Mouse (Mus musculus): ENCODE data around the gene Psmb6. TPM values are rescaled to one million over a fixed set of nuclear protein-coding genes. Genes with fewer than 3 reads are reported as not detected.

The Psmb6 gene
- polyA plus RNA-seq, 1 experiment from 2014 or later, result 614 TPM

DNA sequence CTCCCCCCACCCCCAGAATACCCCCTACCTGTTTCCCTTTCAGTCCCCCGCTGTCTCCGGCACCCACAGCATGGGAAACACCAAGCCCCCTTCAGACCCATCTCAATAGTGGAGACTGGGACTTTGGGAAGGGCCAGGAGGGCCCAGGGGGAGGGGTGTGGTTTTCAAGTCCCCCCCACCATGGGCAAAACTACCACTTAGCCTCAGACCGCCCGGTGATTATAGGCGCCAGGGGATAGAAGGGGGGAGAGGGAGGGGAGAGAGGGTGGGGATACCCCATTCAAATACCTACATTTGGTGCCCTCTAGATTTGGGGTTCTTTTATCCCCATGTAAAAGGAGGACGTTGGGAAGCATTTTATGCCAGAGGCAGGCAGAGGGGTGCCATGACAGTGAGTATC lies 7.7 kb downstream of the Psmb6 start, which contains the start of gene Gm40193:
Gene Gm40193 (minus strand): TSS at position 101 of the 400 bp plus-strand sequence.
- ATAC-seq (ENCODE audit: insufficient read depth, low FRiP score), result no peak
- WGBS, result 79% methylated on average over 6 of the region's 6 CpGs

GRCm38 (mm10) chr11:70539423-70539822 lies 14.3 kb downstream of the Psmb6 start:
- no peaks in the 10 kb centered on the region for H3K27me3 ChIP-seq (ENCODE audit: control insufficient read depth, insufficient read depth, low read length)
- H3K9ac ChIP-seq (ENCODE audit: low read length), result peak overlapping the region; percentile 78
- H3K27ac ChIP-seq (ENCODE audit: low read length), result peak overlapping the region; percentile 71; the same call in 1 of the 2 replicates
- H3K36me3 ChIP-seq (ENCODE audit: control insufficient read depth, insufficient read depth, low read length), result no peaks in the 10 kb centered on the region
- H3K4me1 ChIP-seq (ENCODE audit: control insufficient read depth, insufficient read depth, low read length), result peaks cover 7% of the 10 kb centered on the region
- 11% methylated on average over 9 of the region's 9 CpGs for WGBS
- no peaks in the 10 kb centered on the region for H3K9me3 ChIP-seq (replicated peaks; ENCODE audit: control insufficient read depth, low read length)
- ATAC-seq (ENCODE audit: insufficient read depth, low FRiP score), result no peak
- peak overlapping the region; percentile 82 for H3K4me2 ChIP-seq (ENCODE audit: low read depth, low read length)
- H3K4me3 ChIP-seq (replicated peaks; ENCODE audit: low read length), result peak overlapping the region; percentile 54

More for the DNA sequence above, 7.7 kb downstream of the Psmb6 start, which contains the start of gene Gm40193:
- H3K36me3 ChIP-seq (ENCODE audit: control insufficient read depth, insufficient read depth, low read length), result peaks cover 5% of the 10 kb centered on the region; the same call in 1 of the 2 replicates
- H3K27ac ChIP-seq (ENCODE audit: low read length), result no peak within 1 kb of the TSS
- no peaks in the 10 kb centered on the region for H3K9me3 ChIP-seq (replicated peaks; ENCODE audit: control insufficient read depth, low read length)
- no peak within 1 kb of the TSS for H3K4me3 ChIP-seq (replicated peaks; ENCODE audit: low read length)
- no peaks in the 10 kb centered on the region for H3K27me3 ChIP-seq (ENCODE audit: control insufficient read depth, insufficient read depth, low read length)
- no peaks in the 10 kb centered on the region for H3K4me1 ChIP-seq (ENCODE audit: control insufficient read depth, insufficient read depth, low read length)
- no peak within 1 kb of the TSS for H3K9ac ChIP-seq (ENCODE audit: low read length)
- H3K4me2 ChIP-seq (ENCODE audit: low read depth, low read length), result no peak within 1 kb of the TSS

- Histone ChIP-seq H3K4me2 (ENCODE audit: low read depth, low read length) (peak within 1 kb of the TSS; percentile 82), H3K27me3 (ENCODE audit: control insufficient read depth, insufficient read depth, low read length) (no peaks in the 10 kb centered on the region), H3K4me1 (ENCODE audit: control insufficient read depth, insufficient read depth, low read length) (peaks cover 7% of the 10 kb centered on the region), H3K4me3 (replicated peaks; ENCODE audit: low read length) (peak within 1 kb of the TSS; percentile 54), H3K9me3 (replicated peaks; ENCODE audit: control insufficient read depth, low read length) (no peaks in the 10 kb centered on the region), H3K9ac (ENCODE audit: low read length) (peak within 1 kb of the TSS; percentile 78), H3K36me3 (ENCODE audit: control insufficient read depth, insufficient read depth, low read length) (no peaks in the 10 kb centered on the region), H3K27ac (ENCODE audit: low read length) (peak within 1 kb of the TSS; percentile 71)
- ATAC-seq (ENCODE audit: insufficient read depth, low FRiP score), result peak; percentile 98
- WGBS, result under 1% methylated on average over 63 of the region's 65 CpGs
Observed at GRCm38 (mm10) chr11:70539877-70540587, 14.9 kb downstream of the Psmb6 start, which contains the start of gene Pld2. TSS of gene Pld2 (plus strand) at chr11:70540064.

- ATAC-seq (ENCODE audit: insufficient read depth, low FRiP score), result no peak
- Histone ChIP-seq H3K27me3 (ENCODE audit: control insufficient read depth, insufficient read depth, low read length) (no peaks in the 10 kb centered on the region), H3K36me3 (ENCODE audit: control insufficient read depth, insufficient read depth, low read length) (no peaks in the 10 kb centered on the region), H3K9me3 (replicated peaks; ENCODE audit: control insufficient read depth, low read length) (no peaks in the 10 kb centered on the region), H3K4me1 (ENCODE audit: control insufficient read depth, insufficient read depth, low read length) (peaks cover 7% of the 10 kb centered on the region), H3K27ac (ENCODE audit: low read length) (peak overlapping the region; percentile 71; the same call in 1 of the 2 replicates), H3K4me3 (replicated peaks; ENCODE audit: low read length) (peak overlapping the region; percentile 54), H3K4me2 (ENCODE audit: low read depth, low read length) (peak overlapping the region; percentile 82), H3K9ac (ENCODE audit: low read length) (peak overlapping the region; percentile 78)
- WGBS, result 84% methylated on average over 7 of the region's 7 CpGs
Observed at GRCm38 (mm10) chr11:70540928-70541327, 15.8 kb downstream of the Psmb6 start.

DNA sequence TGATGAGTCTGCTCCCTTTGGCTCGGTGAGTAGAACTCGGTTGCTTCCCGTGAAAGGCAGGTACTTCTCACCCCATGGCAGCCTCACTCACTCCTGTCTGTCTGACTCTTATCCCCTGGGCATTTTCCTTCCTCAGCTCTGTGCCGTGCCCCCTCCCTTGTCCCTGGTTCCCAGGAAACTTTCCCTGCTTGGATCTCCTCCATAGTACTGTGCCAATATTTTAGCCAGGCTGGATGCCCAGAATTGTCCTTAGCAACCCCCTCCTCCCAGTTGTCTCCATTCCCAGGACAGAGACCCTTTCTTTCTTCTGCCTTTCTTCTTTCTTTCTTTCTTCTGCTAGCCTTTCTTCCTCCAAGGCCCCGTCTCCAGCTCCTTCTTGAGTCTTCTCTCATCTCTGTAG lies 16.2 kb downstream of the Psmb6 start:
- peak overlapping the region; percentile 78; the same call in 1 of the 2 replicates for H3K9ac ChIP-seq (ENCODE audit: low read length)

DNA sequence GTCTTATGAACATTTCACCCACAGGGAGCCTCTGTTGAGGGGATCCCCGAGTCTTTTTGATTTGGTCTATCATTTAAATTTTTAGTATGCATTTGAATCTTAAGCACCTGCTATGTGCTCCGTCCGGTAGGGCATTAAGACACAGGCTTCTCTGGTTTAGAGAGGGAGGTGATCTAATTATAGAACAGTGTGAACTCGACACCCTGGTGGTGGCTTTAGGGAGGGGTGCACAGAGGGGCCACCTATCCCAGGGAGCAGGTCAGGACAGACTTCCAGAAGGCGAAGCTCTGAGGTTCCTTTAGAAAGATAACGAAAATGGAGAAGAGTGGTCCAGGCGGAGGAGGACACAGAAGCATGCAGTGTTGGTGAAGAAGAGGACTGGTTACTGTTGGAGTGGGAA lies 19.3 kb downstream of the Psmb6 start:
- Histone ChIP-seq H3K9ac (ENCODE audit: low read length) (no peak overlapping the region), H3K4me3 (replicated peaks; ENCODE audit: low read length) (no peak overlapping the region), H3K4me1 (ENCODE audit: control insufficient read depth, insufficient read depth, low read length) (peaks cover 7% of the 10 kb centered on the region), H3K36me3 (ENCODE audit: control insufficient read depth, insufficient read depth, low read length) (no peaks in the 10 kb centered on the region), H3K27ac (ENCODE audit: low read length) (no peak overlapping the region), H3K4me2 (ENCODE audit: low read depth, low read length) (no peak overlapping the region), H3K9me3 (replicated peaks; ENCODE audit: control insufficient read depth, low read length) (no peaks in the 10 kb centered on the region), H3K27me3 (ENCODE audit: control insufficient read depth, insufficient read depth, low read length) (no peaks in the 10 kb centered on the region)
- WGBS, result 60% methylated on average over 7 of the region's 7 CpGs
- ATAC-seq (ENCODE audit: insufficient read depth, low FRiP score), result no peak

More for the DNA sequence above, 16.2 kb downstream of the Psmb6 start:
- no peaks in the 10 kb centered on the region for H3K27me3 ChIP-seq (ENCODE audit: control insufficient read depth, insufficient read depth, low read length)
- H3K9me3 ChIP-seq (replicated peaks; ENCODE audit: control insufficient read depth, low read length), result no peaks in the 10 kb centered on the region
- peak overlapping the region; percentile 54; the same call in 1 of the 2 replicates for H3K4me3 ChIP-seq (replicated peaks; ENCODE audit: low read length)
- WGBS, result 67% methylated on average over 5 of the region's 5 CpGs
- ATAC-seq (ENCODE audit: insufficient read depth, low FRiP score), result no peak
- H3K27ac ChIP-seq (ENCODE audit: low read length), result no peak overlapping the region
- H3K4me2 ChIP-seq (ENCODE audit: low read depth, low read length), result peak overlapping the region; percentile 82; the same call in 1 of the 2 replicates
- no peaks in the 10 kb centered on the region for H3K36me3 ChIP-seq (ENCODE audit: control insufficient read depth, insufficient read depth, low read length)
- peaks cover 7% of the 10 kb centered on the region for H3K4me1 ChIP-seq (ENCODE audit: control insufficient read depth, insufficient read depth, low read length)

- ATAC-seq (ENCODE audit: insufficient read depth, low FRiP score), result no peak
- Histone ChIP-seq H3K9ac (ENCODE audit: low read length) (no peak overlapping the region), H3K4me3 (replicated peaks; ENCODE audit: low read length) (no peak overlapping the region), H3K4me1 (ENCODE audit: control insufficient read depth, insufficient read depth, low read length) (no peaks in the 10 kb centered on the region), H3K27me3 (ENCODE audit: control insufficient read depth, insufficient read depth, low read length) (no peaks in the 10 kb centered on the region), H3K4me2 (ENCODE audit: low read depth, low read length) (no peak overlapping the region), H3K9me3 (replicated peaks; ENCODE audit: control insufficient read depth, low read length) (no peaks in the 10 kb centered on the region), H3K27ac (ENCODE audit: low read length) (no peak overlapping the region), H3K36me3 (ENCODE audit: control insufficient read depth, insufficient read depth, low read length) (no peaks in the 10 kb centered on the region)
- WGBS, result 89% methylated on average over 8 of the region's 8 CpGs
Observed at GRCm38 (mm10) chr11:70551526-70551925, 26.4 kb downstream of the Psmb6 start.

DNA sequence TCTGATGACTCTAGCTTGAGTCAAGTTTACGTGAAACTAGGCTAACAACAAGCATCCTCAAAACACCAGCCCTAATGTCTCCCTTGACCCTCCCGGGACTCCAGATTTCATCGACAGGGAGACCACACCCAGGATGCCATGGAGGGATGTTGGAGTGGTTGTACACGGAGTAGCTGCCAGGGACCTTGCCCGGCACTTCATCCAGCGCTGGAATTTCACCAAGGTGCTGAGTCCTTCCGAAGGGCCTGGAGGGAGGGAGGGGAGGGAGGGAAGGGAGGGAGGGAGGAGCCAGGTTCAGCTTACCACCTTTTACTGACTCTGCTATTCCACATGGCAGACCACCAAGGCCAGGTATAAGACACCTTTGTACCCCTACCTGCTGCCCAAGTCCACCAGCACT lies 28.8 kb downstream of the Psmb6 start:
- Histone ChIP-seq H3K9ac (ENCODE audit: low read length) (no peak overlapping the region), H3K4me1 (ENCODE audit: control insufficient read depth, insufficient read depth, low read length) (no peaks in the 10 kb centered on the region), H3K27me3 (ENCODE audit: control insufficient read depth, insufficient read depth, low read length) (no peaks in the 10 kb centered on the region), H3K27ac (ENCODE audit: low read length) (no peak overlapping the region), H3K4me3 (replicated peaks; ENCODE audit: low read length) (no peak overlapping the region), H3K9me3 (replicated peaks; ENCODE audit: control insufficient read depth, low read length) (no peaks in the 10 kb centered on the region), H3K36me3 (ENCODE audit: control insufficient read depth, insufficient read depth, low read length) (no peaks in the 10 kb centered on the region), H3K4me2 (ENCODE audit: low read depth, low read length) (no peak overlapping the region)
- WGBS, result 18% methylated on average over 7 of the region's 7 CpGs
- no peak for ATAC-seq (ENCODE audit: insufficient read depth, low FRiP score)

DNA sequence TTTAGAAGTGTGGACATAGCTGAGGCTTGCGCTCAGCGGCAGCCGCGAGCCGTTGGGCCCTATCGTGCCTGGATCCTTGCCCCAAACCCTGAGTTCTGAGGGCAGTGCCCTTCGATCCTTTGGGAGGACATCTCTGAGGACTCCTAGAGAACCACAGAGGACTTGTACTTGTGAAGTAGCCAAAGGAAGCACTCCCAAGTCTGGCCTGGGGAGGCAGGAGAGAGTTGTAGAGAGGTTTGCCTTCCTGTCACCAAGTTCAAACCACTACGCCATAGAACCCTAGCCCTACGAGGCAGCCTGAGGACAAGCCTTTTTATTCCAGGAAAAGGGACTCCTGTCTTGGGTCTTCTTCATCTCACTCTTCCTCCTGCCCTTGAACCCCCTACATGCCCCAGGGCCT lies 32.4 kb downstream of the Psmb6 start:
- Histone ChIP-seq H3K4me2 (ENCODE audit: low read depth, low read length) (no peak overlapping the region), H3K36me3 (ENCODE audit: control insufficient read depth, insufficient read depth, low read length) (no peaks in the 10 kb centered on the region)
- WGBS, result 87% methylated on average over 9 of the region's 9 CpGs

More for the DNA sequence above, 32.4 kb downstream of the Psmb6 start:
- Histone ChIP-seq H3K4me3 (replicated peaks; ENCODE audit: low read length) (no peak overlapping the region), H3K27ac (ENCODE audit: low read length) (no peak overlapping the region), H3K4me1 (ENCODE audit: control insufficient read depth, insufficient read depth, low read length) (peaks cover 7% of the 10 kb centered on the region), H3K9me3 (replicated peaks; ENCODE audit: control insufficient read depth, low read length) (no peaks in the 10 kb centered on the region), H3K9ac (ENCODE audit: low read length) (no peak overlapping the region), H3K27me3 (ENCODE audit: control insufficient read depth, insufficient read depth, low read length) (no peaks in the 10 kb centered on the region)
- no peak for ATAC-seq (ENCODE audit: insufficient read depth, low FRiP score)

Measured in stomach, embryonic 16.5 days (tissue).